Mouse (Mus musculus) cerebellum, adult 9-10 months (tissue): ENCODE measurements around the gene Tead2.

Source experiments
- DNase-seq: peaks from one replicate; pipeline ENCODE4 v3.0.0; 2022

The Tead2 gene

GRCm38 (mm10) chr7:45192585-45193310, 22.8 kb upstream of the Tead2 start:
- DNase-seq: peak; percentile 56

GRCm38 (mm10) chr7:45193406-45193805, 22.1 kb upstream of the Tead2 start:
- DNase-seq: peak; percentile 79

GRCm38 (mm10) chr7:45193871-45194785, 21.4 kb upstream of the Tead2 start:
- DNase-seq: peak; percentile 77

GRCm38 (mm10) chr7:45195341-45196175, 20.0 kb upstream of the Tead2 start:
- DNase-seq: peak; percentile 75

- DNase-seq: peak; percentile 51
Observed at GRCm38 (mm10) chr7:45196176-45196535, 19.4 kb upstream of the Tead2 start.

- no peak for DNase-seq
Observed at GRCm38 (mm10) chr7:45196994-45197393, 18.6 kb upstream of the Tead2 start.

GRCm38 (mm10) chr7:45198435-45198834, 17.1 kb upstream of the Tead2 start:
- DNase-seq: peak; percentile 95

- DNase-seq: peak; percentile 62
Observed at GRCm38 (mm10) chr7:45198961-45199360, 16.6 kb upstream of the Tead2 start.

GRCm38 (mm10) chr7:45202654-45203053, 12.9 kb upstream of the Tead2 start:
- peak; percentile 18 for DNase-seq

GRCm38 (mm10) chr7:45204380-45205143, 11.0 kb upstream of the Tead2 start, which contains the start of gene Ccdc155:
Ccdc155 (minus strand) TSS chr7:45204892.
- DNase-seq: peak; percentile 96

GRCm38 (mm10) chr7:45208260-45208659, 7.3 kb upstream of the Tead2 start:
- DNase-seq: no peak

- DNase-seq: no peak
Observed at GRCm38 (mm10) chr7:45211070-45211469, 4.5 kb upstream of the Tead2 start.

- no peak for DNase-seq
Observed at GRCm38 (mm10) chr7:45211851-45212251, 3.7 kb upstream of the Tead2 start, which contains the start of gene Dkkl1. Dkkl1 (minus strand) TSS chr7:45212147.

- DNase-seq: no peak
Observed at GRCm38 (mm10) chr7:45212356-45212755, 3.2 kb upstream of the Tead2 start.

- DNase-seq: no peak
Observed at GRCm38 (mm10) chr7:45213708-45214107, 1.8 kb upstream of the Tead2 start.

- DNase-seq: no peak
Observed at GRCm38 (mm10) chr7:45216442-45217183, 1.1 kb downstream of the Tead2 start.

GRCm38 (mm10) chr7:45221680-45222079, 6.1 kb downstream of the Tead2 start:
- no peak for DNase-seq

GRCm38 (mm10) chr7:45224826-45225225, 9.3 kb downstream of the Tead2 start:
- DNase-seq: no peak

- DNase-seq: no peak
Observed at GRCm38 (mm10) chr7:45226421-45226820, 10.9 kb downstream of the Tead2 start.

- DNase-seq: no peak
Observed at GRCm38 (mm10) chr7:45228548-45228947, 13.0 kb downstream of the Tead2 start.

- DNase-seq: no peak
Observed at GRCm38 (mm10) chr7:45229046-45229445, 13.5 kb downstream of the Tead2 start.
